Mouse (Mus musculus): ENCODE measurements around the gene Hspa1b.

- TF ChIP-seq CTCF (IDR thresholded peaks at IDR 0.05; ENCODE audit: insufficient read depth, low read depth, low read length): no peak
- TF ChIP-seq POLR2A (IDR thresholded peaks at IDR 0.05; ENCODE audit: insufficient read depth, low read depth, low read length): no peak
Observed at GRCm38 (mm10) chr17:34931735-34932098, 27.3 kb downstream of the Hspa1b start.

All from olfactory bulb, adult 2 months (tissue).